Mouse (Mus musculus) testis, adult 2 months (tissue): ENCODE measurements at regions not wholly inside any gene's neighbourhood (a gene's known extent, or its start where the extent isn't known, plus 50 kb on each side); places are given as distances from the start of the nearest gene placed in this dataset.
"Not testable (repeated sequence)": the region's sequence is repeated elsewhere in the genome, so short reads cannot be mapped to it uniquely, and the experiment has no call there.

Experiments used
- CTCF ChIP-seq: fragments of 200-500 bp; IDR thresholded peaks from 2 replicates; pipeline ENCODE4 v1.5.1; 2012; ENCODE audit warnings: low read depth, mild to moderate bottlenecking, inconsistent platforms, low read length, moderate library complexity; ENCODE audit not compliant: control insufficient read depth, insufficient read depth, insufficient replicate concordance
- POLR2A ChIP-seq: fragments of 200-500 bp; IDR thresholded peaks from 2 replicates; pipeline ENCODE4 v1.6.1; 2012; ENCODE audit warnings: low read depth, mild to moderate bottlenecking, inconsistent platforms, low read length, moderate library complexity; ENCODE audit not compliant: control insufficient read depth

GRCm38 (mm10) chr3:58271441-58271840, 143.1 kb upstream of the Tsc22d2 start:
- not testable (repeated sequence) for TF ChIP-seq POLR2A, CTCF
